Mouse (Mus musculus) embryo, embryonic 11 days (tissue): ENCODE measurements around the gene Olfr430.
A peak's percentile ranks its signal among the peaks of the same experiment; 100 is the strongest.
"Not testable (repeated sequence)": the region's sequence is repeated elsewhere in the genome, so short reads cannot be mapped to it uniquely, and the experiment has no call there.

Experiments
- DNase-seq: peaks from one replicate; pipeline ENCODE4 v3.0.0-alpha.2; 2015

Olfr430 gene

DNA sequence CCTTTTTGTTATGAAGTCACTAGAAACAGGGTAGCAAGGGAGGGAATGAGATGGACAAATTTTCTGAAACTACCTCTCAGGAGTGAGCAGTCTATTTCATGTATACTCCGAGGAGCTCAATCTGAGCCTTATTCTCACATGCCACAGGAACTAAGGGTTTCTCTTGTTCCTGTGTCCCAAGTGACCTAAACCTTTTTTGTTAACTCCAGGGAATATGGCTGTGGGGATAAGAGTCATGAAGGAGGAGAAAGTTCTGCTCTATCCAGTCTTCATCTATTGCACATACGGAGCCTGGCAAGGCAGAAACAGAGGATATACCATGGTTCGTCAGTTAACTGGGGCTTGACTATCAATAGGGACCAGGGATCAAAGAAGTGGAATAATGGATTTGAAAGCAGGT lies at the start of gene Olfr430:
Gene Olfr430 (plus strand): TSS at position 301 of the 400 bp plus-strand sequence.
- no peak for DNase-seq

DNA sequence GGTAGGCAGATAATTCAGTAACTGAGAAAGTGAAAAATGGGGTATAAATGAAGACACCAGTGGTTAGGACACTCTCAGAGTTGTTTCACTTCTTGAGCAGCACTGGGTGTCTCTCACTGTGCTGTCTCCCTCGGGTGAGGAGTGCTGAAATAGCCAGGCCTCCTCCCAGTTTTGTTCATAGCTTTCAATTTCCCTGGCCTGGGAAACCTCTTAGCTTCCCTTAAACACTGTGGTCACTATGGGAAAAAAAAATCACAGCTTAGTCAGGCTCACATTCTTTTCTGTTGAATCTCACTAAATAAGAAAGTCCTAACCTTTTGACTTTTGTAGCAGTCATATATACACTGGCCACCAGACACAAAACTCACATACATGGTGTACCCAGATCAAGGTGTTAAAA lies 34.7 kb upstream of the Olfr430 start, which contains the start of gene Ifi205:
Gene Ifi205 (minus strand): TSS at position 113 of the 400 bp plus-strand sequence.
- no peak for DNase-seq

DNA sequence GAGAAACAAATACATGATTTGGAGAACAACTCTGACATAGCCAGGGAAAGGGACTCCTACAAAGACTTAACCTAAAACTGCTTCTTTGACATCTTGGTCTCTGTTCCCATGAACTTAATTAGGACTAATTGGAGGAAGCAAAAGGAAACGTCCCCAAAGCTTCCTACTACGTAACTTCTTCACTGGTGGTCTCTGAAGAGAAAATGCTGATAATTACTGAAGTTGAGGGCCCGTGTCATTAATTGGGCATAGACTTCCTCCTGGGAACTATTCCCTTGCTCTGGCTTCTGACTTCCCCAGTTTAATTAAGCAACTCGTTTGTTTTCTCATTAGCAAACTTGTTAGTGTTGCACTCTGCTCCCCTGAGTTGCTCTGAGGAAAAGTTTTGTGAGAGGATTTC lies 30.6 kb upstream of the Olfr430 start:
- DNase-seq: no peak

DNA sequence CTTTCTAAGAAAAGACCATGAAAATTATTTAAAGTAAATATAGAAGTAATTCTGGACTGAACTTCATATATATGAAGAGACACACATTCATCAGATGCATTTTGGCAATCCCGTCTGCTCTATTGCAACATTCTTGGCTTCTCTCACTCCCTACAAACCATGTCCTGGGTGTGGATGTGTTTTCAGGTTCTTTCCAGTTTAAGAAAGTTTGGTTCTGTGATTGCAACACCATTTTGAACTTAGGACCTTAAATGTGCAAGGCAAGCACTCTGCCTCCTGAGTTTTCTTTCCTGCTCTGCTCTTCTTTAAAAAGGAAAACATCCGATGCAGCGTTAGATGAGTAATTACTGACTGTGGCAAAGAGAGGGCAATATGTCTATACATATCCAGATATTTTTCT lies 27.9 kb upstream of the Olfr430 start:
- no peak for DNase-seq

GRCm38 (mm10) chr1:174040523-174041177 lies 25.8 kb upstream of the Olfr430 start, which contains the start of gene Olfr433:
TSS of gene Olfr433 (plus strand) at chr1:174040705.
- no peak for DNase-seq

DNA sequence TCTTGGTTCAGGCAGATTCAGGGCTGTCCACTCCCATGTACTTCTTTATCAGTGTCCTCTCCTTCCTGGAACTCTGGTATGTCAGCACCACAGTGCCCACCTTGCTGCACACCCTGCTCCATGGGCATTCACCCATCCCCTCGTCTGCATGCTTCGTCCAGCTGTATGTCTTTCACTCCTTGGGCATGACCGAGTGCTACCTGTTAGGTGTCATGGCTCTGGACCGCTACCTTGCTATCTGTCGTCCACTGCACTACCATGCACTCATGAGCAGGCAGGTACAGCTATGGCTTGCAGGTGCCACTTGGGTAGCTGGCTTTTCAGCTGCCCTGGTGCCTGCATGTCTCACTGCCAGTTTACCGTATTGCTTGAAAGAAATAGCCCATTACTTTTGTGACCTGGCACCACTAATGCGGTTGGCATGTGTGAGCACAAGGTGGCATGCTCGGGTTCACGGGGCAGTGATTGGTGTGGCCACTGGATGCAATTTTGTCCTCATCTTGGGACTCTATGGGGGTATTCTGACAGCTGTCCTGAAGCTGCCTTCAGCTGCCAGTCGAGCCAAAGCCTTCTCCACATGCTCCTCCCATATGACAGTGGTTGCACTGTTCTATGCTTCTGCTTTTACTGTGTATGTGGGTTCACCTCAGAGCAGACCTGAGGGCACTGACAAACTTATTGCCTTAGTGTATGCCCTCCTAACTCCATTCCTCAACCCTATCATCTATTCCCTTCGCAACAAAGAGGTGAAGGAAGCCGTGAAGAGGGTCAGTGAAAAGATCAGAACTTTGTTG lies 24.1 kb upstream of the Olfr430 start:
- not testable (repeated sequence) for DNase-seq

GRCm38 (mm10) chr1:174044431-174044830 lies 22.0 kb upstream of the Olfr430 start:
- DNase-seq: no peak

GRCm38 (mm10) chr1:174048227-174048626 lies 18.2 kb upstream of the Olfr430 start:
- DNase-seq: not testable (repeated sequence)

- no peak for DNase-seq
Observed at GRCm38 (mm10) chr1:174048893-174049292, 17.5 kb upstream of the Olfr430 start, which contains the start of gene Olfr432. TSS of gene Olfr432 (plus strand) at chr1:174049205.

DNA sequence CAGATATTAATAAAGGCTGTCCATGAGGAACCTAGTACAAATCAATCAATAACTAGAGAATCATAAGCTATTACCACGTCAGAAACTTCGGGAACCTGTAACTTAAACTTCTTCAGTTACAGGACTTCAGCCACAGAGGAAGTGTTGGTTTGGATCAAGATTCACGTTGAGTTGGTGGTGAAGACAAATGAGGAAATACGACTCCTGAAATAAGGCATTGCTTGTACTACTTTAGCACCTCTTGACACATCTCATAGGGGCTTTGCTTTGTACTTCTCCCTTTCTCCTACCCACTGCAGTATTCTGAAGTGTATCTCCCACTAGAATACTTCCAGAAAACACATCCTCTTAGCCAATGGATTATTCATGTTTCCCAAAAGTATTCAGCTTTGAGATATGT lies 17.0 kb upstream of the Olfr430 start:
- not testable (repeated sequence) for DNase-seq

DNA sequence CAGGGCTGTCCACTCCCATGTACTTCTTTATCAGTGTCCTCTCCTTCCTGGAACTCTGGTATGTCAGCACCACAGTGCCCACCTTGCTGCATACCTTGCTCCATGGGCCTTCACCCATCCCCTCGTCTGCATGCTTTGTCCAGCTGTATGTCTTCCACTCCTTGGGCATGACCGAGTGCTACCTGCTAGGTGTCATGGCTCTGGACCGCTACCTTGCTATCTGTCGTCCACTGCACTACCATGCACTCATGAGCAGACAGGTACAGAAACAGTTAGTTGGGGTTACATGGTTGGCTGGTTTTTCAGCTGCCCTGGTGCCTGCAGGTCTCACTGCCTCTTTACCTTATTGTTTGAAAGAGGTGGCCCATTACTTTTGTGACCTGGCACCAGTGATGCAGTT lies 15.9 kb upstream of the Olfr430 start:
- no peak for DNase-seq

DNA sequence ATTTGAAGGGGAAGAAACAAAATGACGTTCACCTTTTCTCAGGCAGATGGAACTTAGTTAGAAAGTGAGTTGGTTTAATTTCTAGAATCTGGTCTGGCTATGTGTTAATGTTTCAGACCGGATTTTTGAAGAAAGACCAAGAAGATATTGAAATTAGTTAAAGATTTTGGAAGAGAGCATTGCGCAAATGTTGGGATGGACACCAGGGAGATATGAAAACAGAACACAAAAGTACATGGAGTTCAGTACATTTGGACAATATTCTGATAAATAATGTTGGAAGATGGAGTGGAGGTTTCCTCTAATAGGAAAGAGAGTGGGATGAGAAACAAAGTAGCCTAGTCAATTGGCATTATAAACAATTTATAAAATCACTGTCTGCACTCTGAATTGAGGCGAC lies 14.9 kb upstream of the Olfr430 start:
- DNase-seq: no peak

DNA sequence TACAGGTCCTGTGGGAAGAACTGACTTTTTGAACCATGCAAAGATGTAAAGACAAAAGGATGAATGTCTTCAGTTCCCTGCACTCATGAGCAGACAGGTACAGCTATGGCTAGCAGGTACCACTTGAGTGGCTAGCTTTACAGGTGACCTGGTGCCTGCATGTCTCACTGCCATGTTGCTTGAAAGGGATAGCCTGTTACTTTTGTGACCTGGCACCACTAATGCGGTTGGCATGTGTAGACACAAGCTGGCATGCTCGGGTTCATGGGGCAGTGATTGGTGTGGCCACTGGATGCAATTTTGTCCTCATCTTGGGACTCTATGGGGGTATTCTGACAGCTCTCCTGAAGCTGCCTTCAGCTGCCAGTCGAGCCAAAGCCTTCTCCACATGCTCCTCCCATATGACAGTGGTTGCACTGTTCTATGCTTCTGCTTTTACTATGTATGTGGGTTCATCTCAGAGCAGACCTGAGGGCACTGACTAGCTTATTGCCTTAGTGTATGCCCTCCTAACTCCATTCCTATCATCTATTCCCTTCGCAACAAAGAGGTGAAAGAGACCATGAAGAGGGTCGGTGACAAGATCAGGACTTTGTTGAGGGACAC lies 14.4 kb upstream of the Olfr430 start:
- no peak for DNase-seq

GRCm38 (mm10) chr1:174052981-174053380 lies 13.4 kb upstream of the Olfr430 start:
- DNase-seq: no peak

GRCm38 (mm10) chr1:174055248-174055647 lies 11.2 kb upstream of the Olfr430 start:
- no peak for DNase-seq

GRCm38 (mm10) chr1:174084031-174084430 lies 17.6 kb downstream of the Olfr430 start, which contains the start of gene Olfr429:
TSS of gene Olfr429 (plus strand) at chr1:174084331.
- DNase-seq: no peak

GRCm38 (mm10) chr1:174096591-174096990 lies 30.2 kb downstream of the Olfr430 start, which contains the start of gene Olfr427:
TSS of gene Olfr427 (plus strand) at chr1:174096891.
- DNase-seq: no peak

DNA sequence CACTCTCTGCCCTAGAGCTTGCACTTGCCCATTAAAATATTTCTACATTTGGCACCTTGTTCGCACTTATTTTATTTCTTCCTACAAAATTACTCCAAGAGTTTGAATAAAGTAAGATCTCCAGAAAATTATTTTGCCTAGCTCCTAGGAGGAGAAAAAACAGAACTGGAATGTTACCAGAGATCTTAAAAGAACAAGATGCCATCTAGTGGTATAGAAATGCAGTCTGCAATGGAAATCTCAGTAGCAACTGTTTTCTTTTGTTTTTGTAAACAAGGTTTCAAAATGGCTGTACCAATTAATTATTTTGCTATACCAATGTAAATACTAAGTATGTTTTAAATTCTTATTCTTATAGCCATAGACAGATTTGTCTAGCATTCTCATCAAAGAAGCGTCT lies 37.3 kb downstream of the Olfr430 start:
- peak; percentile 5 for DNase-seq

DNA sequence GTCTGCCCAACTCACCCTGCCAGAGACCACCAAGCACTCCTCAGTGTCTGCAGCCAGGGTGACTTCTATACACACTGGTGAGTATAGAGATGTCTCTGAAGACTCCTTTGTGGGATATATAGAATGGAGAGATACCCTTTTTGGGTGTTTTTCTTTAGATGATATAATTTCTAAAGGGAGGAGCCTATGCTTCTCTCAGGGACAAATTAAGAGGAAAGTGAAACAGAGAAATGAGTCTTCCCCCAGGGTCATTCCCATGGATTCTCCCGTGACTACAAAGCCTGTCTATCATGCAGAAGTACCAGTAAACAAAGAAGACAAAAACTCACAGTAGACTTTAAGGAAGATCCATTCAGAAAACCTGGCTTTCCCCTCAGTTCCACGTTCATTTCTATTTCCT lies 54.7 kb downstream of the Olfr430 start, which contains the start of gene Olfr231:
Gene Olfr231 (minus strand): TSS at position 101 of the 400 bp plus-strand sequence.
- DNase-seq: no peak
